Mouse (Mus musculus) G1E-ER4 (cell line): ENCODE data around the gene Krr1. TPM values are rescaled to one million over a fixed set of nuclear protein-coding genes. Genes with fewer than 3 reads are reported as not detected.
A peak's percentile ranks its signal among the peaks of the same experiment; 100 is the strongest.

Source experiments
- GATA1 ChIP-seq: IDR thresholded peaks from one replicate; pipeline ENCODE4 v1.8.0; 2012; ENCODE audit warnings: low read length, inconsistent platforms
- polyA plus RNA-seq: library from polyadenylated mRNA; stranded (reverse); fragments of >175 nt; gene quantifications from 2 replicates; pipeline ENCODE4 v1.2.3, GENCODE M21; 2012

Krr1 gene
- polyA plus RNA-seq, 1 experiment, result 2.3 TPM

- TF ChIP-seq GATA1, result no peak
Measured at GRCm38 (mm10) chr10:112001756-112002520, 29.5 kb downstream of the Krr1 start.

- TF ChIP-seq GATA1, result peak; percentile 56
Measured at GRCm38 (mm10) chr10:112002544-112003215, 30.2 kb downstream of the Krr1 start, which contains the start of gene Glipr1. Gene Glipr1 (minus strand): TSS chr10:112002631.

DNA sequence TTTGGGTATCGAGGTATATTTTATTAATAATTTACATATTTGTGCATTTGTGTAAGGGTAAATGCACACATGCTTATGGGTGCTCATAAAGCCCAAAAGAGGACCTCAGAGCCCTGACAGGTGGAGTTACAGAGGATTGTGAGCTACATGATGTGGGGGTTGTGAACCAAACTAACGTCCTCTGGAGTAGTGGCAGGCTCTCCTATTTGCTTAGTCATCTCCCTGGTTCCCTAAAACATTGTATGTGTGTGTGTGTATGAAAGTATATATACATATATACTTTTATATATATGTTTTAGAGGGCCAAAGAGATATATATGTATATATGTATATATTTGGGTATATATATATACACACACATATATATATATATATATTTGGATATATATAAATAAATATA lies 51.1 kb downstream of the Krr1 start:
- no peak for TF ChIP-seq GATA1

Other genes with a start within 250 kb of the Krr1 start
- not detected in 2 replicates for gene Glipr1, start 30.0 kb downstream of the Krr1 start, polyA plus RNA-seq
- gene Glipr1l1, start 87.5 kb downstream of the Krr1 start, polyA plus RNA-seq, result not detected in 2 replicates
- not detected in 2 replicates for gene Glipr1l2, start 110.7 kb downstream of the Krr1 start, polyA plus RNA-seq
- not detected in 2 replicates for gene Glipr1l3, start 187.7 kb downstream of the Krr1 start, polyA plus RNA-seq
- gene Caps2, start 191.0 kb downstream of the Krr1 start, polyA plus RNA-seq, result not detected in 2 replicates